Mouse (Mus musculus): ENCODE measurements around the gene H2-Oa. TPM values are rescaled to one million over a fixed set of nuclear protein-coding genes. Genes with fewer than 3 reads are reported as not detected.
A peak's percentile ranks its signal among the peaks of the same experiment; 100 is the strongest.

H2-Oa gene
- polyA plus RNA-seq, 1 experiment from 2014 or later: not detected

GRCm38 (mm10) chr17:34119249-34120179 is 27.4 kb downstream of the H2-Oa start, which contains the start of gene H2-DMa:
H2-DMa (plus strand) TSS chr17:34119541.
- peak within 1 kb of the TSS; percentile 100 for H3K27ac ChIP-seq
- peaks cover 42% of the 10 kb centered on the region for H3K4me1 ChIP-seq
- no peaks in the 10 kb centered on the region for H3K9me3 ChIP-seq
- no peaks in the 10 kb centered on the region for H3K27me3 ChIP-seq (replicated peaks)
- peak within 1 kb of the TSS; percentile 98 for H3K9ac ChIP-seq
- H3K36me3 ChIP-seq (replicated peaks): peaks cover 15% of the 10 kb centered on the region
- H3K4me3 ChIP-seq: peak within 1 kb of the TSS; percentile 90
- H3K4me2 ChIP-seq: peak within 1 kb of the TSS; percentile 88
- ATAC-seq (replicated peaks): peak; percentile 82
- WGBS: under 1% methylated on average over 96 of the region's 96 CpGs

- H3K4me3 ChIP-seq: peak overlapping the region; percentile 90
- peak; percentile 0; the same call in 1 of the 2 replicates for ATAC-seq (replicated peaks)
- H3K27me3 ChIP-seq (replicated peaks): no peaks in the 10 kb centered on the region
- H3K9ac ChIP-seq: peak overlapping the region; percentile 98
- H3K4me2 ChIP-seq: peak overlapping the region; percentile 88
- H3K4me1 ChIP-seq: peaks cover 44% of the 10 kb centered on the region
- WGBS: under 1% methylated on average over 40 of the region's 42 CpGs
- H3K9me3 ChIP-seq: no peaks in the 10 kb centered on the region
- peaks cover 7% of the 10 kb centered on the region for H3K36me3 ChIP-seq (replicated peaks)
- H3K27ac ChIP-seq: peak overlapping the region; percentile 100
Measured at GRCm38 (mm10) chr17:34120180-34120723, 28.1 kb downstream of the H2-Oa start.

- ATAC-seq (replicated peaks): peak; percentile 0; the same call in 1 of the 2 replicates
- Histone ChIP-seq H3K27me3 (replicated peaks) (no peaks in the 10 kb centered on the region), H3K36me3 (replicated peaks) (peaks cover 2% of the 10 kb centered on the region), H3K4me1 (peaks cover 39% of the 10 kb centered on the region), H3K4me2 (peak overlapping the region; percentile 88), H3K27ac (peak overlapping the region; percentile 100), H3K9me3 (no peaks in the 10 kb centered on the region), H3K4me3 (peak overlapping the region; percentile 90), H3K9ac (peak overlapping the region; percentile 98)
- 0% methylated on average over 31 of the region's 31 CpGs for WGBS
Measured at GRCm38 (mm10) chr17:34120814-34121171, 28.7 kb downstream of the H2-Oa start.

GRCm38 (mm10) chr17:34121172-34121878 is 29.2 kb downstream of the H2-Oa start:
- under 1% methylated on average over 35 of the region's 35 CpGs for WGBS
- H3K4me1 ChIP-seq: peaks cover 35% of the 10 kb centered on the region
- peak overlapping the region; percentile 90 for H3K4me3 ChIP-seq
- H3K9ac ChIP-seq: peak overlapping the region; percentile 98
- peak; percentile 19 for ATAC-seq (replicated peaks)
- H3K4me2 ChIP-seq: peak overlapping the region; percentile 88
- no peaks in the 10 kb centered on the region for H3K9me3 ChIP-seq
- H3K36me3 ChIP-seq (replicated peaks): no peaks in the 10 kb centered on the region
- no peaks in the 10 kb centered on the region for H3K27me3 ChIP-seq (replicated peaks)
- peak overlapping the region; percentile 100 for H3K27ac ChIP-seq

- H3K4me1 ChIP-seq: peaks cover 30% of the 10 kb centered on the region
- H3K36me3 ChIP-seq (replicated peaks): no peaks in the 10 kb centered on the region
- peak overlapping the region; percentile 98 for H3K9ac ChIP-seq
- no peaks in the 10 kb centered on the region for H3K27me3 ChIP-seq (replicated peaks)
- peak overlapping the region; percentile 88 for H3K4me2 ChIP-seq
- H3K4me3 ChIP-seq: peak overlapping the region; percentile 90
- peak overlapping the region; percentile 100 for H3K27ac ChIP-seq
- 2% methylated on average over 10 of the region's 10 CpGs for WGBS
- ATAC-seq (replicated peaks): peak; percentile 28
- H3K9me3 ChIP-seq: no peaks in the 10 kb centered on the region
Measured at GRCm38 (mm10) chr17:34121879-34122187, 29.7 kb downstream of the H2-Oa start.

GRCm38 (mm10) chr17:34122188-34122984 is 30.2 kb downstream of the H2-Oa start, which contains the start of gene Brd2:
Brd2 (minus strand) TSS chr17:34122634.
- Histone ChIP-seq H3K4me1 (peaks cover 24% of the 10 kb centered on the region), H3K36me3 (replicated peaks) (no peaks in the 10 kb centered on the region), H3K4me2 (peak within 1 kb of the TSS; percentile 88), H3K9me3 (no peaks in the 10 kb centered on the region), H3K4me3 (peak within 1 kb of the TSS; percentile 90), H3K27me3 (replicated peaks) (no peaks in the 10 kb centered on the region), H3K27ac (peak within 1 kb of the TSS; percentile 100), H3K9ac (peak within 1 kb of the TSS; percentile 98)
- peak; percentile 61 for ATAC-seq (replicated peaks)
- under 1% methylated on average over 60 of the region's 75 CpGs for WGBS

GRCm38 (mm10) chr17:34123111-34123510 is 31.0 kb downstream of the H2-Oa start:
- no peak for ATAC-seq (replicated peaks)
- Histone ChIP-seq H3K4me1 (peaks cover 20% of the 10 kb centered on the region), H3K27ac (peak overlapping the region; percentile 100), H3K4me3 (peak overlapping the region; percentile 90), H3K36me3 (replicated peaks) (no peaks in the 10 kb centered on the region), H3K9me3 (no peaks in the 10 kb centered on the region), H3K9ac (peak overlapping the region; percentile 98), H3K4me2 (peak overlapping the region; percentile 88), H3K27me3 (replicated peaks) (no peaks in the 10 kb centered on the region)
- WGBS: under 1% methylated on average over 7 of the region's 7 CpGs

GRCm38 (mm10) chr17:34123518-34123917 is 31.4 kb downstream of the H2-Oa start:
- H3K4me1 ChIP-seq: peaks cover 21% of the 10 kb centered on the region
- H3K27me3 ChIP-seq (replicated peaks): no peaks in the 10 kb centered on the region
- ATAC-seq (replicated peaks): no peak
- WGBS: 2% methylated on average over 2 of the region's 2 CpGs
- no peaks in the 10 kb centered on the region for H3K9me3 ChIP-seq
- H3K4me2 ChIP-seq: peak overlapping the region; percentile 88
- peak overlapping the region; percentile 100 for H3K27ac ChIP-seq
- no peaks in the 10 kb centered on the region for H3K36me3 ChIP-seq (replicated peaks)
- H3K4me3 ChIP-seq: peak overlapping the region; percentile 90
- H3K9ac ChIP-seq: peak overlapping the region; percentile 98

- Histone ChIP-seq H3K27ac (no peak overlapping the region), H3K36me3 (replicated peaks) (no peaks in the 10 kb centered on the region), H3K9me3 (no peaks in the 10 kb centered on the region), H3K4me2 (peak overlapping the region; percentile 8; the same call in 1 of the 2 replicates), H3K9ac (no peak overlapping the region), H3K4me1 (peaks cover 29% of the 10 kb centered on the region), H3K4me3 (no peak overlapping the region), H3K27me3 (replicated peaks) (no peaks in the 10 kb centered on the region)
- WGBS: 89% methylated on average over 6 of the region's 6 CpGs
- ATAC-seq (replicated peaks): no peak
Measured at GRCm38 (mm10) chr17:34124649-34125048, 32.5 kb downstream of the H2-Oa start.

GRCm38 (mm10) chr17:34126826-34127420 is 34.8 kb downstream of the H2-Oa start:
- H3K36me3 ChIP-seq (replicated peaks): no peaks in the 10 kb centered on the region
- 67% methylated on average over 9 of the region's 9 CpGs for WGBS
- peaks cover 29% of the 10 kb centered on the region for H3K4me1 ChIP-seq
- H3K4me2 ChIP-seq: no peak overlapping the region
- H3K27ac ChIP-seq: no peak overlapping the region
- no peak overlapping the region for H3K4me3 ChIP-seq
- no peaks in the 10 kb centered on the region for H3K9me3 ChIP-seq
- no peak overlapping the region for H3K9ac ChIP-seq
- no peak for ATAC-seq (replicated peaks)
- no peaks in the 10 kb centered on the region for H3K27me3 ChIP-seq (replicated peaks)

GRCm38 (mm10) chr17:34127475-34127874 is 35.3 kb downstream of the H2-Oa start:
- 28% methylated on average over 6 of the region's 6 CpGs for WGBS
- Histone ChIP-seq H3K27ac (no peak overlapping the region), H3K36me3 (replicated peaks) (no peaks in the 10 kb centered on the region), H3K9ac (no peak overlapping the region), H3K4me1 (peaks cover 29% of the 10 kb centered on the region), H3K4me2 (no peak overlapping the region), H3K9me3 (no peaks in the 10 kb centered on the region), H3K4me3 (no peak overlapping the region), H3K27me3 (replicated peaks) (no peaks in the 10 kb centered on the region)
- no peak for ATAC-seq (replicated peaks)

Data from midbrain, embryonic 15.5 days (tissue).